Mouse (Mus musculus) cerebellum, postnatal 36 days (tissue): Measurements from ENCODE around the gene 6030408B16Rik.
"Not testable (repeated sequence)": the region's sequence is repeated elsewhere in the genome, so short reads cannot be mapped to it uniquely, and the experiment has no call there.

Source experiments
- DNase-seq, 2 experiments: peaks; one replicate each; pipeline ENCODE4 v3.0.0; 2021 to 2022; ENCODE audit warnings: mixed read lengths in 2 of 2

Gene 6030408B16Rik

GRCm38 (mm10) chr15:101322640-101323039 is 29.6 kb downstream of the 6030408B16Rik start:
- DNase-seq = no peak

GRCm38 (mm10) chr15:101323511-101323910 is 30.5 kb downstream of the 6030408B16Rik start:
- DNase-seq = no peak

GRCm38 (mm10) chr15:101324409-101324808 is 31.4 kb downstream of the 6030408B16Rik start:
- DNase-seq = not testable (repeated sequence)

GRCm38 (mm10) chr15:101325991-101326534 is 33.1 kb downstream of the 6030408B16Rik start:
- no peak for DNase-seq

GRCm38 (mm10) chr15:101327282-101327681 is 34.3 kb downstream of the 6030408B16Rik start:
- DNase-seq = peak; percentile 79 to 80

GRCm38 (mm10) chr15:101328876-101329563 is 36.0 kb downstream of the 6030408B16Rik start:
- no peak for DNase-seq

- no peak for DNase-seq
Observed at GRCm38 (mm10) chr15:101329564-101329892, 36.5 kb downstream of the 6030408B16Rik start.

GRCm38 (mm10) chr15:101331090-101331489 is 38.1 kb downstream of the 6030408B16Rik start:
- no peak for DNase-seq

GRCm38 (mm10) chr15:101332370-101332769 is 39.4 kb downstream of the 6030408B16Rik start:
- DNase-seq = peak in 1 of 2 experiments; percentile 19

GRCm38 (mm10) chr15:101333165-101333564 is 40.2 kb downstream of the 6030408B16Rik start:
- DNase-seq = no peak

- DNase-seq = no peak
Observed at GRCm38 (mm10) chr15:101333648-101334047, 40.6 kb downstream of the 6030408B16Rik start.

- no peak for DNase-seq
Observed at GRCm38 (mm10) chr15:101336474-101337174, 43.6 kb downstream of the 6030408B16Rik start.

GRCm38 (mm10) chr15:101338359-101338758 is 45.3 kb downstream of the 6030408B16Rik start:
- DNase-seq = no peak

GRCm38 (mm10) chr15:101339537-101339936 is 46.5 kb downstream of the 6030408B16Rik start:
- peak; percentile 91 to 93 for DNase-seq

GRCm38 (mm10) chr15:101341797-101342515 is 48.9 kb downstream of the 6030408B16Rik start:
- peak; percentile 49 to 50 for DNase-seq
